Mouse (Mus musculus) adrenal gland (tissue): ENCODE measurements around the gene Medag.

ENCODE experiments used
- intact Hi-C: fragments of 180-260 bp; cut with DNase I; formaldehyde crosslinking; loops from one replicate; pipeline ENCODE4 v1.15.1; 2025

The Medag gene

GRCm38 (mm10) chr5:149474142-149474541 is 62.6 kb downstream of the Medag start:
- intact Hi-C loops = no loop called here

- intact Hi-C loops = no loop called here
These were observed 63.3 kb downstream of the Medag start for GRCm38 (mm10) chr5:149474701-149475468.
